Mouse (Mus musculus): ENCODE results near the gene Pde5a.

Pde5a gene

DNA sequence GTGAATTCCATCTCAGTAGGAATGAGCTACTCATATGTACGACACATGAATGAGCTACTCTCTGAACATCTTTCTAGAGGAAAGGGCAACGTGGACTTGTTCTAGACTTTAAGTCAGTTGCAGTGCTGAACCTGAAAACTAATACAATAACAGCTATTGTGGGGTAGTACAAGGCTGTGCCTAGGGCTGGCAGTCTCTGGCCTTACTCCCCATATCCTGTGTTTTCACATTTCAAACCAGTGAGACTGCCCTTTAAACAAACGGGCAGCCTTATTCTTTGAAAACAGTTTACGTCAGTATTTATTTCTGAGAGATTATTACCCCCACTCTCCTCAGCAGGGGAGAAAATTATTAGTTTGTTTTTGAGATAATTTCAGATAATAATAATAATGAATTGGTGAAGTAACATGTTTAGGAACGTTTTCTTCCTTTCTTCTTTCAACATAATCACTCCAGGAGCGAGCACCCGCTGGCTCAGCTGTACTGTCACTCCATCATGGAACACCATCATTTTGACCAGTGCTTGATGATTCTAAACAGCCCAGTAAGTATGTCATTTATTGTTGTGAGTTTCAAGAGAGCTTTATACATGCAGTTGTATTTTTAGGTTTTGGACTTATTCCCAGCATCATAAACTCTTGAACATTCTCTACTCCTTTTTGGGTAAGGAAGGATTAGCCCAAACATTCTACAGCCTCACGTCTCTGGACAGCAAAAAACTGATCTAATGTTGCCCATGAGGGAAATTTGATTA lies 106.5 kb downstream of the Pde5a start:
- no peak for ATAC-seq (ENCODE audit: insufficient number of reproducible peaks, low FRiP score, low TSS enrichment)

- no peak for ATAC-seq (ENCODE audit: insufficient number of reproducible peaks, low FRiP score, low TSS enrichment)
Observed at GRCm38 (mm10) chr3:122837639-122838038, 108.9 kb downstream of the Pde5a start.

GRCm38 (mm10) chr3:122848410-122849034 lies 119.8 kb downstream of the Pde5a start:
- ATAC-seq (ENCODE audit: insufficient number of reproducible peaks, low FRiP score, low TSS enrichment) = no peak

- no peak for ATAC-seq (ENCODE audit: insufficient number of reproducible peaks, low FRiP score, low TSS enrichment)
Observed at GRCm38 (mm10) chr3:122855149-122855548, 126.4 kb downstream of the Pde5a start.

DNA sequence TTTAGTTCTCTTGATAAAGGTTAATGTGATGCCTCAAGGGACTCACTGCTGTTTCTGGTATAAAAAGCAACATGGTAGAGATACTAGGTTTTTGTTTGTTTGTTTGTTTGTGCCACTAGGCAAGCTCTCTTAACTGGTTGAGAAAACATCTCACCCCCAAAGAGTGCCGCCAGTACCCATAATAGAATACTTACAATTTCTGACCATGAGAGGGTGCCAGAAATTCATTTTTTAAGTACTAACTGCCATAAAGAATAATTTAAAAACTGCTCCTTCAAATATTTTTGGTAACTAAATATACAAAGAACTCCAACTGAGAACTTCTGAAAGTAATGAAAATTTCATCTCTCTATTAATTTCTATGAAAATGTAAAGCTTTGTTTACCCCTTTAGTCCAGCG lies 131.1 kb downstream of the Pde5a start:
- no peak for ATAC-seq (ENCODE audit: insufficient number of reproducible peaks, low FRiP score, low TSS enrichment)

- ATAC-seq (ENCODE audit: insufficient number of reproducible peaks, low FRiP score, low TSS enrichment) = no peak
Observed at GRCm38 (mm10) chr3:122860573-122861498, 132.1 kb downstream of the Pde5a start.

GRCm38 (mm10) chr3:122865092-122865491 lies 136.3 kb downstream of the Pde5a start:
- no peak for ATAC-seq (ENCODE audit: insufficient number of reproducible peaks, low FRiP score, low TSS enrichment)

DNA sequence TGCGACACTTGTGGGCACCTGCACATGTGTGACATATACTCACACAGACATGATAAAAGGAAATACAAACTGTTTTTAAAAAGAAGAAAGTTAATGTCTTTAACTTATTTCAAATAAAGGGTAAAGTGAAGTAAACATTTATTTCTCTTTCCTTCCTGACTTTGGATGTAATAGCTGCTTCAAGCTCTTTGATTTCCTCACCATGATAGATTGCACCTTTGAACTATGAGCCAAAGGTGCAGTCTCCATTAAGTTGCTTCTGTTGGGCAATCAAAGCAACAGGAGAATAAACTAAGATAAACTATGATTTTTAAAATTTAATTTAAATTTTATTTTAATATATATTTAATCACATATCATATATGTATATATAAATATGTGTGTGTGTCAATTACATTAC lies 139.5 kb downstream of the Pde5a start:
- no peak for ATAC-seq (ENCODE audit: insufficient number of reproducible peaks, low FRiP score, low TSS enrichment)

- no peak for ATAC-seq (ENCODE audit: insufficient number of reproducible peaks, low FRiP score, low TSS enrichment)
Observed at GRCm38 (mm10) chr3:122871596-122871995, 142.8 kb downstream of the Pde5a start.

DNA sequence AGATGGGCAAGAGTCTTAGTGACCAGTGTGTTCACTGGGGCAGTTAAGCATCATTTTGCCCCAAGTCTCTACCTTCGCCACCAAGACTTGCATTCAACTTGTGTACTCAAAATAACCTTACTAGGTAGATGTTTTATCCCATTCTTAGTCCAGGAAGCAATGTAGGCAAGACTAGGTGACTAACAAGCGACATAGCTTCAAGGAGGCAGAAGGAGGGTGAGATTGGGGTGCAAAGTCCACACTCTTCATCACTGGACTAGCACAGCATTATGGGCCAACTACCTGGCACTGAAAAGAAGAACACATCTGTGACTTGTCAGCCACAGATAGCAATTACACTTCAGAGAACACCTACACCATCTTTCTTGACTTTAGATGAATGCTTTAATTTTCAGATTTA lies 148.1 kb downstream of the Pde5a start:
- no peak for ATAC-seq (ENCODE audit: insufficient number of reproducible peaks, low FRiP score, low TSS enrichment)

DNA sequence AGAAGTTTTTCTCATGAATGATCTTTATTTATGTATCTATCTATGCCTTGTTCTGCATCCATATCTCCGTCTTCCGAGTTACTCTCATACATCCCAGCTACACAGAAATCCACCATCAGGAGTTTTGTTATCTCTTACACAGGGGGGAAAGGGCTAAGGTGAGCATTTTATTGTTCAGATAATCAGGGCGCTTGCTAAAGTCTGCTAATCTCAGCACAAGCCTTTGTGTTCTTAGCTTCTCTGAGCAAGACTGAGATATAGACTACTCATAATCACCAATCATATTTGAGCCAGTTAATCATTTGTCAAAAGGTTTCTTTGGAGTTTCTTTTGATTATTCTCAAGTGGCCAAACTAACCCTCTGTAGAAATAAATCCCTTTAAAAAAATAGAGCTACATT lies 148.8 kb downstream of the Pde5a start:
- ATAC-seq (ENCODE audit: insufficient number of reproducible peaks, low FRiP score, low TSS enrichment) = no peak

DNA sequence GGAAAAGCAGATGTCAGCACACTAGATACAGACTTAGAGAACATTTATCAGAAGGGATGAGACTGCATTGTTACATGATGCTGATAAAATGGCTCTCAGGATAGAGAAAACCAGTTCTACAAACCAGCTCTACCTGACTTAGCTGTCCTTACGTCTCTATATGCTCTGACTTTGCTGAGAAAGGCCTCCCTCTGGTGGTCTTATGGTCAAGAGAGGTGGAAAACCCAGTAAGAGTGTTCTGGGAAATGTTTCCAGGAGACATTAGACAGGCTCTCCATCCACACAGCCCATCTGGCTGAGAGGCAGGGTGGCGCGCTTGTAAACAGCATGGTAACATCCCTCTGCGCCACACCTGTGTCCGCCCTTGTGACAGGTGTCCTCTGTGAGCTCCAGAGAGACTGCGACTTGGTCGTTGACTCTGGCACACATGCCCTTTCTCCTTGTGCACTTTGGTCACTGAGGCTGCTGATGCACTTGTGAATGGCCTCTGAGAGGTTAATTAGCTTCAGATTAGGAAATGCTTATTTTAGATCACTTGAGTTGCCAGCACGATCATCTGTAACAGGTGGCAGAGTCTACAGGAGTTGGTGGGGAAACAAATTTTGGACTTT lies 150.1 kb downstream of the Pde5a start:
- ATAC-seq (ENCODE audit: insufficient number of reproducible peaks, low FRiP score, low TSS enrichment) = no peak

DNA sequence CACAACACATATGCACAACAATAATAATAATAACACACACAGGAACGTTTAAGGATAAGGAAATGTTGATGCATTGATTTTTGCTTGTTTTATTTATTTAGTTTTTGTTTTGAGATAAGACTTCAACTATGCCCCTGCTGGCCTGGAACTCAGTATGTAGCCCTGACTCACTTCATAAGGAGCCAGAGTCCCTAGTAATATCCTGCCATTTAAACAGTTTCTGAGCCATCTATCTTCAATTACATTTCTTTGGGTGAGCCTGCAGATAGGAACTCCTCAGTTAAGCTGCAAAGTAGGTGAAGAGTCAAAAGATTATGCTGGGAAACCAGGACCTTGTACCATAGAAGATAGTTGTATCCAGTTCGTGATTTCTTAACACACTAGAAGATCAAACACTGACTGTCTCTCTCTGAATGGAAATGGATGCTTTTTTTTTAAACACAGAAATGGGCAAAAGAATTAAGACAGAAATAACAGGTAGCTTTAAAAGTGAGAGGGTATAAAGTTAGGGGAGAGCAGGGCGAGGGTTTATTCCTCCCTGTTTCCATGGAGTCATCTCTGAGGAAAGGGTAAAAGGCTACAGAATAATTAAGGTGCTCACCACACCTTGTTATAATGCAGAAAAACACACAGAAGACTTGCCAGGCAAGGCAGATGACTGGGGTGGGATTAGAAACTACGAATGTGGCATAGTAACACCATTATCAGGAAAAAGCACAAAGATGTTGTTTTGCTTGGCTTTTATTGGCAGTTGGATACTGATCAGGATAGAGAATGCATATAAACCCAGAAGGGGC lies 159.0 kb downstream of the Pde5a start:
- no peak for ATAC-seq (ENCODE audit: insufficient number of reproducible peaks, low FRiP score, low TSS enrichment)

GRCm38 (mm10) chr3:122888371-122888819 lies 159.6 kb downstream of the Pde5a start:
- no peak for ATAC-seq (ENCODE audit: insufficient number of reproducible peaks, low FRiP score, low TSS enrichment)

- no peak for ATAC-seq (ENCODE audit: insufficient number of reproducible peaks, low FRiP score, low TSS enrichment)
Observed at GRCm38 (mm10) chr3:122894772-122895171, 166.0 kb downstream of the Pde5a start, which contains the start of gene Fabp2. Gene Fabp2 (plus strand): TSS chr3:122895072.

DNA sequence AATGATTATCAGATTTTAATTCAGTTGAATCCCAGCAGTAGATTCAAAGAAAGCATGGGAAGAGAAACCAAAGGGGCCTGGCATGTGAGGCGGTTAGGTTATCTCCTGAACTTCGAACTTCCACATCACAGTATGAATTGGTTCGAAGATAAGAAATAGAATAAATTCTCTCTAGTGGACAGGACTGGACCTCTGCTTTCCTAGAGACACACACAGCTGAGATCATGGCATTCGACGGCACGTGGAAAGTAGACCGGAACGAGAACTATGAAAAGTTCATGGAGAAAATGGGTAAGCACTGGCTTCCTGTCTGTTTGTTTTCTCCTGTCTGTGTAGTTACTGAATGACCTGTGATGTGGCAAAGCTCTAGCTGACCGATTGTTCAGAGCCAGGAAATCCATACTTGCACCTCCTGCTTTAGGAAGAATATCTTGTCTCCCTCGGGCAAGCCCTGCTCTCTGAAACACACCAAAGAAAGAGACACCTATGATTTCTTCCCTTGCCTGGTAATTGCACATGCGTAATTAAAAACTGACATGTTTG lies 166.5 kb downstream of the Pde5a start:
- no peak for ATAC-seq (ENCODE audit: insufficient number of reproducible peaks, low FRiP score, low TSS enrichment)

DNA sequence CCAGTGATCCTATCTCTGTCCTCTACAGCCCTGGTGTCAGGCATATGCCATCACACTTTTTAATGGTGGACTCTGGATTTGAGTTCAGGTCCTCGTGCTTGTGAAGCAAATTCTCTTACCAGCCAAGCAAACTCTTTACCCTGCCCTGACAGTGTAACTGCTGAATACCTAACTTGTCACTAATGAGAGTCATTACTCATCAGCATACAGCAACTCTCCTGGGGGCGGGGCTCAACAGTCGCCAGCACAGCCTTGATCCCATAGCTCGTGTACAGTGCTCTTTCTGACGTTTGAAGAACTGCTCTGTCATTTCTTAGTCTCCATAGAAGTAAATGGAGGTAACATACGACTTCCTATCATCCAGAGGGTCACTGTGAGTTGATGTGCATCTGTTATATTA lies 169.5 kb downstream of the Pde5a start:
- no peak for ATAC-seq (ENCODE audit: insufficient number of reproducible peaks, low FRiP score, low TSS enrichment)

- peak; percentile 78 for ATAC-seq (ENCODE audit: insufficient number of reproducible peaks, low FRiP score, low TSS enrichment)
Observed at GRCm38 (mm10) chr3:122903746-122904433, 175.1 kb downstream of the Pde5a start.

- no peak for ATAC-seq (ENCODE audit: insufficient number of reproducible peaks, low FRiP score, low TSS enrichment)
Observed at GRCm38 (mm10) chr3:122907841-122908240, 179.1 kb downstream of the Pde5a start.

Data from cerebellum, adult (tissue).